Mouse (Mus musculus): ENCODE results near the gene Csnk1d. TPM values are rescaled to one million over a fixed set of nuclear protein-coding genes. Genes with fewer than 3 reads are reported as not detected.

The Csnk1d gene
- 173 TPM for polyA plus RNA-seq (2014; fragmentation: Illumina TruSeq; extraction: RNeasy Lipid Tissue Mini Kit (QIAGEN cat#74804); ENCODE audit: low read depth, low replicate concordance)

GRCm38 (mm10) chr11:120990951-120991526 is at the start of gene Csnk1d:
Gene Csnk1d (minus strand): TSS chr11:120991330.

GRCm38 (mm10) chr11:121039302-121039701 is 48.2 kb upstream of the Csnk1d start, which contains the start of gene Cd7:
Gene Cd7 (minus strand): TSS chr11:121039418.

GRCm38 (mm10) chr11:120948328-120948727 is 42.8 kb downstream of the Csnk1d start, which contains the start of gene Slc16a3:
Gene Slc16a3 (plus strand): TSS chr11:120948480.

GRCm38 (mm10) chr11:120932564-120933398 is 58.3 kb downstream of the Csnk1d start, which contains the start of gene Ccdc57:
Gene Ccdc57 (minus strand): TSS chr11:120932872.

Other genes with a start within 250 kb of the Csnk1d start
- gene Hmga1b, start 228.5 kb downstream of the Csnk1d start, polyA plus RNA-seq (2014; fragmentation: Illumina TruSeq; extraction: RNeasy Lipid Tissue Mini Kit (QIAGEN cat#74804); ENCODE audit: low read depth, low replicate concordance): not detected
- 0.21 TPM for gene Rfng, start 207.1 kb downstream of the Csnk1d start, polyA plus RNA-seq (2014; fragmentation: Illumina TruSeq; extraction: RNeasy Lipid Tissue Mini Kit (QIAGEN cat#74804); ENCODE audit: low read depth, low replicate concordance)
- 39.3 TPM for gene Gps1, start 207.1 kb downstream of the Csnk1d start, polyA plus RNA-seq (2014; fragmentation: Illumina TruSeq; extraction: RNeasy Lipid Tissue Mini Kit (QIAGEN cat#74804); ENCODE audit: low read depth, low replicate concordance)
- 9.6 TPM for gene Dus1l, start 194.9 kb downstream of the Csnk1d start, polyA plus RNA-seq (2014; fragmentation: Illumina TruSeq; extraction: RNeasy Lipid Tissue Mini Kit (QIAGEN cat#74804); ENCODE audit: low read depth, low replicate concordance)
- 0.92 TPM for gene Fasn, start 166.8 kb downstream of the Csnk1d start, polyA plus RNA-seq (2014; fragmentation: Illumina TruSeq; extraction: RNeasy Lipid Tissue Mini Kit (QIAGEN cat#74804); ENCODE audit: low read depth, low replicate concordance)
- gene Ccdc57, start 58.5 kb downstream of the Csnk1d start, polyA plus RNA-seq (2014; fragmentation: Illumina TruSeq; extraction: RNeasy Lipid Tissue Mini Kit (QIAGEN cat#74804); ENCODE audit: low read depth, low replicate concordance): 8.3 TPM
- gene Slc16a3, start 42.9 kb downstream of the Csnk1d start, polyA plus RNA-seq (2014; fragmentation: Illumina TruSeq; extraction: RNeasy Lipid Tissue Mini Kit (QIAGEN cat#74804); ENCODE audit: low read depth, low replicate concordance): 0.07 TPM
- gene Cd7, start 48.1 kb upstream of the Csnk1d start, polyA plus RNA-seq (2014; fragmentation: Illumina TruSeq; extraction: RNeasy Lipid Tissue Mini Kit (QIAGEN cat#74804); ENCODE audit: low read depth, low replicate concordance): not detected
- not detected for gene Sectm1b, start 72.2 kb upstream of the Csnk1d start, polyA plus RNA-seq (2014; fragmentation: Illumina TruSeq; extraction: RNeasy Lipid Tissue Mini Kit (QIAGEN cat#74804); ENCODE audit: low read depth, low replicate concordance)
- gene Sectm1a, start 89.9 kb upstream of the Csnk1d start, polyA plus RNA-seq (2014; fragmentation: Illumina TruSeq; extraction: RNeasy Lipid Tissue Mini Kit (QIAGEN cat#74804); ENCODE audit: low read depth, low replicate concordance): 1.6 TPM
- gene Tex19.2, start 127.3 kb upstream of the Csnk1d start, polyA plus RNA-seq (2014; fragmentation: Illumina TruSeq; extraction: RNeasy Lipid Tissue Mini Kit (QIAGEN cat#74804); ENCODE audit: low read depth, low replicate concordance): 1.3 TPM
- 4.7 TPM for gene Tex19.1, start 154.8 kb upstream of the Csnk1d start, polyA plus RNA-seq (2014; fragmentation: Illumina TruSeq; extraction: RNeasy Lipid Tissue Mini Kit (QIAGEN cat#74804); ENCODE audit: low read depth, low replicate concordance)
- gene Uts2r, start 168.9 kb upstream of the Csnk1d start, polyA plus RNA-seq (2014; fragmentation: Illumina TruSeq; extraction: RNeasy Lipid Tissue Mini Kit (QIAGEN cat#74804); ENCODE audit: low read depth, low replicate concordance): not detected
- 1.7 TPM for gene Hexdc, start 213.1 kb upstream of the Csnk1d start, polyA plus RNA-seq (2014; fragmentation: Illumina TruSeq; extraction: RNeasy Lipid Tissue Mini Kit (QIAGEN cat#74804); ENCODE audit: low read depth, low replicate concordance)
- 0.42 TPM for gene Ogfod3, start 213.4 kb upstream of the Csnk1d start, polyA plus RNA-seq (2014; fragmentation: Illumina TruSeq; extraction: RNeasy Lipid Tissue Mini Kit (QIAGEN cat#74804); ENCODE audit: low read depth, low replicate concordance)
- 3.6 TPM for gene Cybc1, start 238.0 kb upstream of the Csnk1d start, polyA plus RNA-seq (2014; fragmentation: Illumina TruSeq; extraction: RNeasy Lipid Tissue Mini Kit (QIAGEN cat#74804); ENCODE audit: low read depth, low replicate concordance)
- 3.0 TPM for gene Narf, start 245.9 kb upstream of the Csnk1d start, polyA plus RNA-seq (2014; fragmentation: Illumina TruSeq; extraction: RNeasy Lipid Tissue Mini Kit (QIAGEN cat#74804); ENCODE audit: low read depth, low replicate concordance)